Mouse (Mus musculus) ES-E14 (cell line): ENCODE results near the gene Pex5l. TPM values are rescaled to one million over a fixed set of nuclear protein-coding genes. Genes with fewer than 3 reads are reported as not detected.

Experiments used
- DNase-seq: peaks from one replicate; pipeline ENCODE4 v3.0.0-alpha.2; 2013; ENCODE audit warnings: low read depth, low spot score
- H3K27ac ChIP-seq: 2 replicates; pipeline ENCODE4 v1.5.1; 2012; ENCODE audit warnings: low read depth, mild to moderate bottlenecking, low read length, moderate library complexity, mixed read lengths; ENCODE audit not compliant: poor library complexity, insufficient read depth, severe bottlenecking
- H3K36me3 ChIP-seq: 2 replicates; pipeline ENCODE4 v1.6.1; 2012; ENCODE audit warnings: mild to moderate bottlenecking, low read length, moderate library complexity, mixed read lengths; ENCODE audit not compliant: control insufficient read depth, poor library complexity, insufficient read depth, severe bottlenecking
- H3K4me1 ChIP-seq, 2 experiments: fragments of 150-350 bp in 1 of 2; sonication (generic) in 1 of 2; 2 replicates each; pipeline ENCODE4 v1.6.1; 2012; ENCODE audit warnings: low read length in 2 of 2, mild to moderate bottlenecking in 1 of 2, mixed read lengths in 1 of 2; ENCODE audit not compliant: control insufficient read depth in 2 of 2, insufficient read depth in 2 of 2, poor library complexity in 1 of 2
- H3K4me3 ChIP-seq, 2 experiments: fragments of 150-350 bp in 1 of 2; sonication (generic) in 1 of 2; 2 replicates each; pipeline ENCODE4 v1.5.1; 2012; ENCODE audit warnings: low read length in 2 of 2, low read depth in 1 of 2, mild to moderate bottlenecking in 1 of 2, mixed read lengths in 1 of 2; ENCODE audit not compliant: insufficient read depth in 1 of 2, poor library complexity in 1 of 2, severe bottlenecking in 1 of 2
- H3K9ac ChIP-seq: 2 replicates; pipeline ENCODE4 v1.6.1; 2012; ENCODE audit warnings: low read depth, mild to moderate bottlenecking, low read length, mixed read lengths; ENCODE audit not compliant: poor library complexity, insufficient read depth, severe bottlenecking
- H3K9me3 ChIP-seq: fragments of 150-350 bp; sonication (generic); 2 replicates; pipeline ENCODE4 v1.6.1; 2012; ENCODE audit warnings: low read depth, mild to moderate bottlenecking, low read length; ENCODE audit not compliant: control insufficient read depth, insufficient read depth
- CHD2 ChIP-seq: IDR thresholded peaks from 2 replicates; pipeline ENCODE4 v1.6.1; 2014; ENCODE audit warnings: mild to moderate bottlenecking, low read depth, low read length, inconsistent platforms
- HCFC1 ChIP-seq: IDR thresholded peaks from 2 replicates; pipeline ENCODE4 v1.6.1; 2012; ENCODE audit warnings: low read length, inconsistent platforms, borderline replicate concordance; ENCODE audit not compliant: insufficient read depth
- MAFK ChIP-seq: IDR thresholded peaks from 2 replicates; pipeline ENCODE4 v1.6.1; 2014; ENCODE audit warnings: mild to moderate bottlenecking, low read depth, low read length, inconsistent platforms; ENCODE audit not compliant: insufficient read depth
- ZC3H11A ChIP-seq: IDR thresholded peaks from 2 replicates; pipeline ENCODE4 v1.6.1; 2012; ENCODE audit warnings: low read depth, mild to moderate bottlenecking, inconsistent platforms, low read length, borderline replicate concordance
- ZNF384 ChIP-seq: IDR thresholded peaks from 2 replicates; pipeline ENCODE4 v1.6.1; 2012; ENCODE audit warnings: low read depth, low read length, inconsistent platforms
- in situ Hi-C, 2 experiments: fragments of 600-800 bp; cut with MboI; formaldehyde crosslinking; loops; one replicate each; pipeline ENCODE4 v1.15.1; 2025; ENCODE audit warnings: low sequenced_read_pairs in 2 of 2, inconsistent platforms in 1 of 2; ENCODE audit not compliant: unreplicated experiment in 2 of 2
- total RNA-seq: library from RNA; depleted of rRNA; stranded (reverse); fragments of 300-350 nt; gene quantifications from 2 replicates; pipeline ENCODE4 v1.2.3, GENCODE M21; 2012

Gene Pex5l
- total RNA-seq, 1 experiment: 0.31 TPM

DNA sequence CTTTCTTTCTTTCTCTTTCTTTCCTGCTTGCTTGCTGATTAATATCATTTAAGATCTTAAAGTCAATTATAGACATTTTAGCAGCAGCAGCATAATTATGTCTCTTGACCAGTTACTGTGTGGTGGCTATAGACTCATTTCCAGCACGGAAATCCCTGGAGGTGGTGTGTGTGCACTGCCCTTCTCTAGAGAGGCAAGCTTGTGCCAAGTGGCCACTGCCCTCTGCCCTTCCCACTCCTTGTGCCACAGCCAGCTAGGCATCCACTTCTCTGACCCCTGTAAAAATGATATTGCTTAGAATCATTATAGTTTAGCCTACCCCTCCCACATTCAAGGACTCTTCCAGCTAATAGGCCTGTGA lies 69.2 kb downstream of the Pex5l start:
- no peak overlapping the region for H3K27ac ChIP-seq
- H3K4me1 ChIP-seq: no peaks in the 10 kb centered on the region
- in situ Hi-C loops: no loop called here
- no peaks in the 10 kb centered on the region for H3K36me3 ChIP-seq
- H3K9ac ChIP-seq: no peak overlapping the region
- DNase-seq: no peak
- H3K4me3 ChIP-seq: no peak overlapping the region
- no peaks in the 10 kb centered on the region for H3K9me3 ChIP-seq
- no peak for TF ChIP-seq ZC3H11A

DNA sequence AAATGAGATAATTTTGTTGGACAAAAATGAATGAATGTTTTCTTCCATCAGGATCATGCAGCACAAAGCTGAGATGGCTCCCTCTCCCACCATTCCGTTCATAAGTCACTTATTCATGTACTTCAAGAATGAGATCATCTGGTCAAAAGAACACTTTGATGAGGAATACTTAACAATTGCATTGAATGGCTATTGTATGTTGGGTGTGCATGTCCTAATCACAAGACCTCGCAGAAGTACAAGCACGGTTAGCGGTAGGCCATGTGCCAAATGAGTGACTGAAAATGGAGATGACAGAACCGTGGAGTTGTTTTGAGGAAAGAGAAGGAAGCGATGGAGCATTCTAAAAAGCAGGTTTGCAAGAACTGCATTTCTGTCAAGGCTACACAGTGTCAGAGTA lies 72.3 kb downstream of the Pex5l start:
- H3K36me3 ChIP-seq: no peaks in the 10 kb centered on the region
- H3K27ac ChIP-seq: no peak overlapping the region
- H3K4me1 ChIP-seq: no peaks in the 10 kb centered on the region
- H3K9ac ChIP-seq: no peak overlapping the region
- H3K9me3 ChIP-seq: no peaks in the 10 kb centered on the region
- TF ChIP-seq HCFC1: no peak
- TF ChIP-seq ZC3H11A: no peak
- no peak for TF ChIP-seq MAFK
- TF ChIP-seq CHD2: no peak
- no peak for TF ChIP-seq ZNF384
- in situ Hi-C loops: no loop called here
- no peak for DNase-seq
- H3K4me3 ChIP-seq: no peak overlapping the region

DNA sequence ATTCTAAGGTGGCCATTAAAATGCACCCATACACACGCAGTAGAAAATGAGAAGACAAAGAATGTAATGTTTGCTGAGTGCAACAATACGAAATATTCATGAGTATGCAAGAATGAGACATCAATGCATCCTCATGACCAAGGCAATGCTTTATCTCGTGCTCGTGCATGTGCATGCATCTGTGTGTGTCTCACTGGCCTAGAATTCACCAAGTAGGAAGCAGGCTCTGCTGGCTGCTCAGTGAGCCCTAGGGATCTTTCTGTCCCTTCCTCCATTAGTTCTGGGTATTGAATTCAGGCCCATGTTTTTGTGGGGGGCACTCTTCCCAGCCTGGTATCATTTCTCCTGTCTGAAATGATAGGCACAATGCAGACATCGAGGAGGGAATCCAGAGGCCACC lies 74.9 kb downstream of the Pex5l start:
- Histone ChIP-seq H3K4me1 (no peaks in the 10 kb centered on the region), H3K4me3 (no peak overlapping the region), H3K9me3 (no peaks in the 10 kb centered on the region), H3K27ac (no peak overlapping the region), H3K36me3 (no peaks in the 10 kb centered on the region), H3K9ac (no peak overlapping the region)
- no peak for TF ChIP-seq ZNF384
- in situ Hi-C loops: no loop called here
- DNase-seq: no peak

- no peak overlapping the region for H3K4me3 ChIP-seq
- no peak overlapping the region for H3K9ac ChIP-seq
- H3K27ac ChIP-seq: no peak overlapping the region
- in situ Hi-C loops: no loop called here
- no peaks in the 10 kb centered on the region for H3K9me3 ChIP-seq
- DNase-seq: no peak
- no peaks in the 10 kb centered on the region for H3K4me1 ChIP-seq
- H3K36me3 ChIP-seq: no peaks in the 10 kb centered on the region
- TF ChIP-seq CHD2 (no peak), ZC3H11A (no peak), HCFC1 (no peak), ZNF384 (no peak), MAFK (no peak)
Measured at GRCm38 (mm10) chr3:33063590-33063989, 79.5 kb downstream of the Pex5l start.

DNA sequence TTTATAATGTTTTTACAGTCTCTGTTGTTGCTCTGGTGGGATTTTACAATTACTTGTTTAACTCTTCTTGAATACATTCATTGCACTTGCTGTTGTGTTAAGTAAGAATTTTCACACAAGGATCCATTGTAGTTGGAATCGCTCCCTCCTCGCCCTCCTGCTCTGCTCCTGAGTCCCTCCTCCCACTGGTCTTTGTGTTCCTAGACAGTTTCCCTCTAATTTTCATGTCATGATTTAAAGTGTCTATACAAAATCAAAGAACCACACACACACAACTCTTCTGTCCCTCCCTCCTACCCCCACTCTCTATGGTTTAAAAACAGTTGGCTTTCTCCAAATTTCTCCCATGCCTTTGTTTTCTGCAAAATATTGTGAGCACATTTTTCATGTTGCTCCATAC lies 81.6 kb downstream of the Pex5l start:
- Histone ChIP-seq H3K36me3 (no peaks in the 10 kb centered on the region), H3K9me3 (no peaks in the 10 kb centered on the region), H3K4me3 (no peak overlapping the region), H3K9ac (no peak overlapping the region), H3K4me1 (no peaks in the 10 kb centered on the region), H3K27ac (no peak overlapping the region)
- in situ Hi-C loops: no loop called here
- DNase-seq: no peak
- TF ChIP-seq ZNF384: no peak
- TF ChIP-seq HCFC1: no peak
- TF ChIP-seq ZC3H11A: no peak
- TF ChIP-seq CHD2: no peak
- no peak for TF ChIP-seq MAFK
